Mouse (Mus musculus) heart, embryonic 13.5 days (tissue): ENCODE measurements at regions not wholly inside any gene's neighbourhood (a gene's known extent, or its start where the extent isn't known, plus 50 kb on each side); places are given as distances from the start of the nearest gene placed in this dataset.

ENCODE experiments used
- ATAC-seq: fragments of 200-750 bp; cut with Nextera tagmentation; 2 replicates; pipeline ENCODE4 v1.8.0; 2017; ENCODE audit warnings: moderate TSS enrichment; ENCODE audit not compliant: insufficient number of reproducible peaks, low FRiP score, low TSS enrichment; ENCODE audit errors: extremely low read depth
- H3K27ac ChIP-seq: fragments of 300-500 bp; sonication (generic); replicated peaks from 2 replicates; pipeline ENCODE4 v1.5.1; 2015; ENCODE audit warnings: moderate library complexity, mild to moderate bottlenecking, inconsistent platforms
- H3K27me3 ChIP-seq: fragments of 300-500 bp; sonication (generic); replicated peaks from 2 replicates; pipeline ENCODE4 v1.6.1; 2015; ENCODE audit warnings: mild to moderate bottlenecking, inconsistent platforms
- H3K36me3 ChIP-seq: fragments of 300-500 bp; sonication (generic); 2 replicates; pipeline ENCODE4 v1.6.1; 2015; ENCODE audit warnings: mild to moderate bottlenecking, inconsistent platforms
- H3K4me1 ChIP-seq: fragments of 300-500 bp; sonication (generic); 2 replicates; pipeline ENCODE4 v1.6.1; 2015; ENCODE audit warnings: inconsistent platforms
- H3K4me2 ChIP-seq: fragments of 300-500 bp; sonication (generic); 2 replicates; pipeline ENCODE4 v1.6.1; 2015; ENCODE audit warnings: inconsistent platforms, mild to moderate bottlenecking, moderate library complexity
- H3K4me3 ChIP-seq: fragments of 300-500 bp; sonication (generic); 2 replicates; pipeline ENCODE4 v1.5.1; 2015; ENCODE audit warnings: moderate library complexity, mild to moderate bottlenecking, inconsistent platforms
- H3K9ac ChIP-seq: fragments of 300-500 bp; sonication (generic); 2 replicates; pipeline ENCODE4 v1.6.1; 2015; ENCODE audit warnings: inconsistent platforms, mild to moderate bottlenecking, moderate library complexity
- H3K9me3 ChIP-seq: fragments of 300-500 bp; sonication (generic); 2 replicates; pipeline ENCODE4 v1.6.1; 2016; ENCODE audit warnings: inconsistent platforms
- WGBS: fragments of 180-500 bp; shearing (Covaris S2); methylation state at CpG from one replicate; pipeline ENCODE4 v1.1.7; 2015; ENCODE audit warnings: mixed read lengths; 5-methylcytosine and 5-hydroxymethylcytosine counted together

GRCm38 (mm10) chr8:82623791-82624431, 150.0 kb downstream of the Zfp330 start:
- ATAC-seq = no peak
- no peaks in the 10 kb centered on the region for H3K27me3 ChIP-seq
- 73% methylated on average over 6 of the region's 6 CpGs for WGBS
- H3K4me2 ChIP-seq = no peak overlapping the region
- no peak overlapping the region for H3K27ac ChIP-seq
- no peaks in the 10 kb centered on the region for H3K36me3 ChIP-seq
- no peaks in the 10 kb centered on the region for H3K9me3 ChIP-seq
- no peaks in the 10 kb centered on the region for H3K4me1 ChIP-seq
- no peak overlapping the region for H3K9ac ChIP-seq
- H3K4me3 ChIP-seq = no peak overlapping the region

DNA sequence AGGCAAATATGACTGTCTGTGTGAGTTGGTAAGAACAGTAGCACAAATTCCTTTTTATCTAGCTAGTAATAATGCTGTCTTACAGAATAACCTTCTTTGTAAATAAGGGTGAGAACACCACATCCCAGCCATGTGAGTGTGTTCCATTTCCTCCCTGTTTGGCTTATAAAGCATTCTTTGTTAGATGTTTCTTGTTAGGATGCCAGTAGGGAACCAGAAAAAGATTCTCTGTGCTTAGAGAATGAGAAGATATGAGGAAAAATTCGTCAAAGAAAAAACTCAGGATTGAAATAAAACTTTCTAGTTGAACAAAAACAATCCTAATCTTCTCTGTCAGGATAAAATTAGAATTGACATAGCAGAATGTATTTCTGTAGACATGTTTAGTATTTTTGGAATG, 155.3 kb downstream of the Zfp330 start:
- Histone ChIP-seq H3K27me3 (no peaks in the 10 kb centered on the region), H3K4me1 (no peaks in the 10 kb centered on the region), H3K4me3 (no peak overlapping the region), H3K9ac (no peak overlapping the region), H3K27ac (no peak overlapping the region), H3K9me3 (no peaks in the 10 kb centered on the region), H3K36me3 (no peaks in the 10 kb centered on the region), H3K4me2 (no peak overlapping the region)
- ATAC-seq = no peak
- WGBS = 33% methylated on average over 1 of the region's 1 CpGs

- no peaks in the 10 kb centered on the region for H3K27me3 ChIP-seq
- ATAC-seq = no peak
- H3K36me3 ChIP-seq = no peaks in the 10 kb centered on the region
- H3K27ac ChIP-seq = no peak overlapping the region
- WGBS = 45% methylated on average over 3 of the region's 3 CpGs
- no peak overlapping the region for H3K4me3 ChIP-seq
- H3K9me3 ChIP-seq = no peaks in the 10 kb centered on the region
- H3K9ac ChIP-seq = no peak overlapping the region
- H3K4me2 ChIP-seq = no peak overlapping the region
- H3K4me1 ChIP-seq = no peaks in the 10 kb centered on the region
Observed at GRCm38 (mm10) chr8:82601556-82601955, 172.4 kb downstream of the Zfp330 start.

DNA sequence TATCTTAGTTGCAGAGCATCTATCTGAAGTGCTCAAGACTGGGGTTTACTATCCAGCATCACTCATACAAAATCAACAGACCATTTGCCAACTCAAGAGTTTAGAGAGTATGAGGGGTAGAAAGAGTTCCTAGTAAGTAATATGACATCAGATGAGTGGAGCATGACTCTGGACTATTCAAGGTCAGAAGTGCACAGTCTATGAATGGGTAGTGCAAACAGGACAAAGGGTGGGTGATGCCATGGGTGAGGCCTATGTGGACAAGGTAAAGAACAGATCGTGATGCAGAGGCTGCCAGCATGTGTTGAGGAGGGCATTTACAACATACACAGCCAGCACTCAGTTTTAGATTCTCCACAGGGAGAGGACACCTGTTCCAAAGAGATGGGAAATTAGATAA, 170.4 kb upstream of the Il15 start:
- no peak overlapping the region for H3K9ac ChIP-seq
- WGBS = 71% methylated on average over 1 of the region's 1 CpGs
- H3K27ac ChIP-seq = no peak overlapping the region
- ATAC-seq = no peak
- H3K4me2 ChIP-seq = no peak overlapping the region
- H3K27me3 ChIP-seq = no peaks in the 10 kb centered on the region
- H3K4me1 ChIP-seq = no peaks in the 10 kb centered on the region
- no peak overlapping the region for H3K4me3 ChIP-seq
- H3K36me3 ChIP-seq = no peaks in the 10 kb centered on the region
- no peaks in the 10 kb centered on the region for H3K9me3 ChIP-seq

DNA sequence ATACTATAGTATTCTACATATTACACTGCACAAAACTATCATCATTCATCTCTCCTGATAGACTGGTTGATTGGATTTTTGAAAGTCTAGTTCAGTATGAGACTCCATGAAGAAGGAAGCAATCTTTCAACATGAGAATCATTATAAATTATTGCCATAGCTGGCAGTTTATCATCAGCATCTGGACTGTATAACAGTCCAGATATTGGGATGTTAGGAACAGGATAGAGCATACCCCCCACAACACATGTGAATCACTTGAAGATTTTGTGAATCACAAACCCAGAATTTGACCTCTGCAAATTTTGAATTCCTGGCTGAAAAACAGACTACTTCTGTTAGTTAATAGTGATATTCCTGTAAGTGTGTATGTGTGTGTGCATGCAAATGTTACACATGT, 135.1 kb upstream of the Il15 start:
- Histone ChIP-seq H3K4me3 (no peak overlapping the region), H3K4me2 (no peak overlapping the region), H3K4me1 (0 out of 2 replicates have a peak, but pooled peaks cover 5% of the 10 kb centered on the region), H3K36me3 (no peaks in the 10 kb centered on the region), H3K27ac (no peak overlapping the region), H3K27me3 (no peaks in the 10 kb centered on the region), H3K9ac (no peak overlapping the region), H3K9me3 (no peaks in the 10 kb centered on the region)
- ATAC-seq = no peak

DNA sequence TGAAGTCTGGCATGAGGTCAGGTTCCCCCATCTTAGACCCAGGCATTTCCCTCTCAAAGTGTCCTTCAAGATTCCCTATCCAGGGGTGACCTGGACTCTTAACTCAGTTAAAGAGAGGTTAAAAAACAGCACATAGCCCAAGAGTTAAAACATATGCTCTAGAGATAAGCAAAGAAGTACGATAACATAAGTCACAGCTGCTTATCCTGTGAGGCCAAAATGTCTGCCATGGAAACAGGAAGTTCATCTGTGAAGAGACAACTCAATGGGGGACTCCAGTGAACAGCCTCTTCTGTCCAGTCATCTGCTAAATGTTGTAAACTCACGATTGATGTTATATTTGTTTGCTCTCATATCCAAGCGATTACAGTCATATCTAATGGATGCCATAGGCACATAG, 126.1 kb upstream of the Il15 start:
- Histone ChIP-seq H3K4me2 (no peak overlapping the region), H3K4me3 (no peak overlapping the region), H3K9ac (no peak overlapping the region), H3K9me3 (no peaks in the 10 kb centered on the region), H3K27ac (no peak overlapping the region), H3K36me3 (no peaks in the 10 kb centered on the region), H3K4me1 (no peaks in the 10 kb centered on the region), H3K27me3 (no peaks in the 10 kb centered on the region)
- 62% methylated on average over 3 of the region's 3 CpGs for WGBS
- ATAC-seq = no peak

- H3K36me3 ChIP-seq = no peaks in the 10 kb centered on the region
- no peaks in the 10 kb centered on the region for H3K4me1 ChIP-seq
- no peaks in the 10 kb centered on the region for H3K9me3 ChIP-seq
- WGBS = 92% methylated on average over 14 of the region's 14 CpGs
- no peak overlapping the region for H3K4me2 ChIP-seq
- no peak overlapping the region for H3K9ac ChIP-seq
- ATAC-seq = no peak
- no peak overlapping the region for H3K4me3 ChIP-seq
- H3K27me3 ChIP-seq = no peaks in the 10 kb centered on the region
- no peak overlapping the region for H3K27ac ChIP-seq
Observed at GRCm38 (mm10) chr8:82523866-82524265, 120.8 kb upstream of the Il15 start.

GRCm38 (mm10) chr8:82498496-82498895, 95.5 kb upstream of the Il15 start:
- no peak overlapping the region for H3K27ac ChIP-seq
- H3K4me3 ChIP-seq = no peak overlapping the region
- no peak overlapping the region for H3K4me2 ChIP-seq
- 38% methylated on average over 2 of the region's 2 CpGs for WGBS
- no peaks in the 10 kb centered on the region for H3K27me3 ChIP-seq
- H3K36me3 ChIP-seq = no peaks in the 10 kb centered on the region
- 0 out of 2 replicates have a peak, but pooled peaks cover 2% of the 10 kb centered on the region for H3K9me3 ChIP-seq
- ATAC-seq = 0 out of 2 replicates have a peak, but pooled peaks have one; percentile 31
- H3K9ac ChIP-seq = no peak overlapping the region
- peaks cover 14% of the 10 kb centered on the region for H3K4me1 ChIP-seq

DNA sequence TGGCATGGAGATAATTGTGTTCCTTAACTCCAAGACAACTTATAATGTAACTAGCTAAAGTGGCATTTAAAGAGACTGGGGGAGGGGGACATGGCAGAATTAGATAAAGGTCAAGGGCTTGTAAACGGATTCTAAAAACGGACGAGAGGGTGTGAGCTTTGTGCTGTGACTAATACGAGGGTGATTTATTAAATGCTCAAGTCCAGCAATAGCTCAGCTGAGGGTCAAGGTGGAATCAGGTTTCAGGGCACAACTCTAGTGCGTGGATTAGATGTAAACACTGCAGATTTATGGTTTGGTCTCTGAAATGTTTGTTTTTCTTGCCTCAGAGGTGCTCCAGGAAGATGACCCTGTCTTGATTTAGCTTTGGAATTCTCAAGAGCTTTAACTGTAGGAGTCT, 74.8 kb upstream of the Il15 start:
- H3K27me3 ChIP-seq = no peaks in the 10 kb centered on the region
- ATAC-seq = no peak
- H3K36me3 ChIP-seq = no peaks in the 10 kb centered on the region
- no peak overlapping the region for H3K4me3 ChIP-seq
- H3K4me1 ChIP-seq = peaks cover 15% of the 10 kb centered on the region
- 24% methylated on average over 5 of the region's 5 CpGs for WGBS
- H3K9me3 ChIP-seq = no peaks in the 10 kb centered on the region
- H3K9ac ChIP-seq = no peak overlapping the region
- H3K27ac ChIP-seq = no peak overlapping the region
- H3K4me2 ChIP-seq = no peak overlapping the region; the same call in 1 of the 2 replicates

- H3K36me3 ChIP-seq = no peaks in the 10 kb centered on the region
- no peaks in the 10 kb centered on the region for H3K27me3 ChIP-seq
- no peak overlapping the region for H3K27ac ChIP-seq
- H3K4me2 ChIP-seq = no peak overlapping the region
- no peak overlapping the region for H3K9ac ChIP-seq
- ATAC-seq = no peak
- peaks cover 15% of the 10 kb centered on the region for H3K4me1 ChIP-seq
- no peaks in the 10 kb centered on the region for H3K9me3 ChIP-seq
- no peak overlapping the region for H3K4me3 ChIP-seq
- WGBS = 30% methylated on average over 2 of the region's 2 CpGs
Observed at GRCm38 (mm10) chr8:82477426-82477769, 74.4 kb upstream of the Il15 start.

DNA sequence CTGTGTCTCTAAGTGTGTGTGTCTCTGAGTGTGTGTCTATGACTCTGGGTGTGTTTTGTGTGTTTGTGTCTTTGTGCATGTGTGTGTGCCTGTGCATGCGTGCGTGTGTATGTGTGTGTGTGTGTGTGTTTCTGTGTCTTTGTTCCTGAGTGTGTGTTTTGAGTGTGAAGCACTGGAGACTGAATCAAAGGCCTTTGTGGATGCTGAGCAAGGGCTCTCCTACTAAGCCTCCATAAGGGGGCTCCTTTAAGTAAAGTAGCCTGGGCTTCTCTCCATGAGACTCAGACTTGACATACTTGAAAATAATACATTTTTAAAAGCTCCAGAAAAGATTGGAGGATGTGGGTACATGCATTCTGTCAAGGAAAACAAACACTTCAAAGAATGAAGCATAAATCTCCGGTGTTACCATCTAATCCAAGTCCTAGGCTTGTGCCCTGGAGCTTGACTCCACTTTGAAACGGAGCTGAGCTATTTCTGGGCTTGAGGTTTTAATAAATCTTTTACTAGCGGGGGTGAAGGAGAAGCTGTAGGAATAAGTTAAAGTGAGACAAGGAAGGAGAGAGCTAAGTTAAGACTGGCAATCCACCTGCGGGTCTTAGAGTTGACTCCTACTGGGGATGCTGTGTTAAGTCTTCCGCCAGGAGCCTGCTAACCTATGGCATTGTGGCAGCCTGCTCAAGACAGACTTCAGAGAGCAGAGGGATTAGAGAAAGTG, 73.8 kb upstream of the Il15 start:
- no peaks in the 10 kb centered on the region for H3K27me3 ChIP-seq
- no peaks in the 10 kb centered on the region for H3K36me3 ChIP-seq
- H3K4me1 ChIP-seq = peaks cover 15% of the 10 kb centered on the region
- no peak overlapping the region for H3K9ac ChIP-seq
- no peak overlapping the region for H3K4me3 ChIP-seq
- H3K4me2 ChIP-seq = no peak overlapping the region
- WGBS = 57% methylated on average over 7 of the region's 7 CpGs
- H3K9me3 ChIP-seq = no peaks in the 10 kb centered on the region
- no peak overlapping the region for H3K27ac ChIP-seq
- no peak for ATAC-seq

DNA sequence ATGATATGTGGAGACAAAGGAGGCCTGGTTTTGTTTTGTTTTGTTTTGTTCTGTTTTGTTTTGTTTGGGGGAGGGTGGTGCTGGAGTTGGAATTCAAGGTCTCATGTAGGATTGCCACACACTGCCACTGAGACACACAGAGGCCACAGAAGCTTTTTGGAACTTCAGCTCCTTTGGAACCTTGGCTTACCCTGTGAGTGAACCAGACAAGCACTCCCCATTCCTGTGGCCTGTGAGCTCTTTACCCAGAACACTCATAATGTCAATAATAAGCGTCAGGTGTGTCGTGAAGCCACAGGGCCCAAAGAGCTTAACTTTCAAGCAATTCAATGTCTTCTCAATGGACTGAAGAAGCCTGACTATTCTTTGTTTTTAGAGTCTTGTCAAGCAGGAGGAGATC, 70.2 kb upstream of the Il15 start:
- Histone ChIP-seq H3K36me3 (no peaks in the 10 kb centered on the region), H3K4me2 (no peak overlapping the region), H3K4me1 (peaks cover 13% of the 10 kb centered on the region), H3K9me3 (no peaks in the 10 kb centered on the region), H3K4me3 (no peak overlapping the region), H3K9ac (no peak overlapping the region), H3K27me3 (no peaks in the 10 kb centered on the region), H3K27ac (no peak overlapping the region)
- no peak for ATAC-seq
- 70% methylated on average over 2 of the region's 2 CpGs for WGBS
